Mouse (Mus musculus): ENCODE results near the gene Ppip5k2.

DNA sequence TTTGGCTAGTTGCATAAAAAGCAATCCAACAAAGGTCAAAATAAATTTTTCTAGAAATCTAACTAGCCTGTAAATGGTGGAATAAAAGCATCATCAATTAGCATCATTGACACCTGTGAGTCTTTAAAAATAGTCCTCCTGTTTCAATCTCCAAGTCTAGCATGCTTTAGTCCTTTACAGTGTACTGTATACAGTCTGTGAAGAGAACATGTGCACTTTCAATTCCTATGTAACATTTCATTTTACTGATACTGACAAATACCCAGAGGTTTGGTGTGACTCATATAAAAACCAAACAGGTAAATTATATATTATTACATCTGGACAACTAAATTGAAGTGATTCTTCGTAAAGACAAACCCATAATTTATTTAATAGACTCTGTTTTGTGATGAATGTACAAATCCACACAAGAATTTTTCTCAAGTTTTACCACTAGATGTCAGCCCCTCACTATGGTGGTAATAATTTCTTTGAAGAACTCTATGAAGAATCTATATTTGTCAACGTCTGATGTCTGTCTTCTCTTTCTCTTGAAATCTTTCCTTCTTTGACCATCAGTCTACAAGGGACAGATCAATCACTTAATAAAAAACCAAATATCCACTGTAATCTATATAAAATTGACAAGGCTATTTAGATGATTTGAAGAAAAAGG lies 39.2 kb upstream of the Ppip5k2 start:
- no peak for TF ChIP-seq EP300 (IDR thresholded peaks at IDR 0.05; ENCODE audit: low read depth)
- TF ChIP-seq CTCF (IDR thresholded peaks at IDR 0.05; ENCODE audit: low read depth): peak; percentile 60
